Mouse (Mus musculus): Measurements from ENCODE around the gene Mettl15. TPM values are rescaled to one million over a fixed set of nuclear protein-coding genes. Genes with fewer than 3 reads are reported as not detected.

The Mettl15 gene
- total and polyA plus RNA-seq, 3 experiments: 3.1 to 5.3 TPM; not detected in 1

DNA sequence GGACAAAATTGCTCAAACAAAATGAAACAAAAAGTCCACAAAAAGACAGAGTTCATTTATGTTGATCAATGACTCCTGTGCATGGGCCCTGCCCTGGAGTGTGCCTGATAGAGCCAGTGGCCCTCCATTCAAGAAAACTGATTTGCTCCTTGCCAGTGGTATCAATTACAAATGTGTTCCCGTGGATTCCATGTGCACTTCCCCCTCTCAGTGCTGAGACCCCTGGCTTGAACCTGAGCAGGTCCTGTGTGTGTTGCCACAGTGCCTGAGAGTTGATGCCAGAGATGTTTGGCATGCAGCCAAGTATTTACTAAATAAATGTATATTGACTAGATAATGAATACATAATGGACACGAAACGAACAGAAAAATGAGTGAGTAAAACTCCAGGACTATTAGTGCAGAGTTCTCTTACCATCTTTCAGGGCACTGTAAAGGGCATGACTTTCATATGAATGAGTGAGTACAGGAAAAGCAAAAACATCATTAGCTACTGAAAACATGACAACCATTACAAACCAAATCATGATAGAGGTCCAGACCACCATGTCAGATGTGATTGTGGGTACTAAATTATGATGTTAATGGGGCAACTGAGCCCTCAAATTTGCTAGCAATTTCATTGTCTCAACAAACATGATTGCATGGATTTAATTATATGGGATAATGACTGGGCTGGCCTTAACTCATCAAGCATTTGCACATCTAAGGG is 174.6 kb downstream of the Mettl15 start:
- no peak for TF ChIP-seq UBTF (IDR thresholded peaks at IDR 0.05; ENCODE audit: borderline replicate concordance, insufficient read depth, low read depth, low read length)
- TF ChIP-seq RAD21 (IDR thresholded peaks at IDR 0.05; ENCODE audit: low read depth, low read length): no peak
- TF ChIP-seq TAL1 (IDR thresholded peaks at IDR 0.05; ENCODE audit: low read length): no peak
- TF ChIP-seq MXI1 (IDR thresholded peaks at IDR 0.05; ENCODE audit: low read depth, low read length): no peak
- TF ChIP-seq KAT2A (conservative IDR thresholded peaks at IDR 0.05; ENCODE audit: low read depth, low read length): no peak
- no peak for TF ChIP-seq ETS1 (IDR thresholded peaks at IDR 0.05; ENCODE audit: low read depth, low read length)
- TF ChIP-seq MYC (IDR thresholded peaks at IDR 0.05; ENCODE audit: low read depth, low read length): no peak
- TF ChIP-seq ZNF384 (IDR thresholded peaks at IDR 0.05; ENCODE audit: low read depth, low read length): no peak
- no peak for TF ChIP-seq USF2 (IDR thresholded peaks at IDR 0.05; ENCODE audit: borderline replicate concordance in 1 of 2, insufficient read depth in 1 of 2, low read depth in 1 of 2, low read length in 2 of 2)
- TF ChIP-seq MYB (IDR thresholded peaks at IDR 0.05; ENCODE audit: low read depth, low read length): no peak
- TF ChIP-seq GABPA (IDR thresholded peaks at IDR 0.05; ENCODE audit: low read depth, low read length): no peak
- TF ChIP-seq E2F4 (IDR thresholded peaks at IDR 0.05; ENCODE audit: borderline replicate concordance, low read depth, low read length): no peak
- TF ChIP-seq ZMIZ1 (IDR thresholded peaks at IDR 0.05; ENCODE audit: low read depth, low read length): no peak
- TF ChIP-seq MAZ (IDR thresholded peaks at IDR 0.05; ENCODE audit: low read depth, low read length): no peak
- TF ChIP-seq RCOR1 (IDR thresholded peaks at IDR 0.05; ENCODE audit: low read depth, low read length): no peak
- TF ChIP-seq MAX (IDR thresholded peaks at IDR 0.05; ENCODE audit: low read length): no peak
- no peaks in the 10 kb centered on the region for H3K79me2 ChIP-seq (ENCODE audit: control insufficient read depth, insufficient read depth, low read length, poor library complexity)
- no peaks in the 10 kb centered on the region for H3K4me1 ChIP-seq (ENCODE audit: control insufficient read depth in 1 of 2, insufficient read depth in 2 of 2, low read length in 2 of 2)
- no peak overlapping the region for H3K4me3 ChIP-seq (ENCODE audit: control insufficient read depth in 1 of 2, insufficient read depth in 1 of 2, low read depth in 2 of 2, low read length in 2 of 2)
- no peaks in the 10 kb centered on the region for H3K9me3 ChIP-seq (replicated peaks; ENCODE audit: insufficient read depth, low read length)
- DNase-seq (ENCODE audit: low read depth, low spot score): no peak
- H3K27ac ChIP-seq (ENCODE audit: control insufficient read depth, low read depth, low read length): no peak overlapping the region
- no peaks in the 10 kb centered on the region for H3K27me3 ChIP-seq (ENCODE audit: control insufficient read depth in 1 of 2, insufficient read depth in 2 of 2, low read length in 2 of 2)
- no peak overlapping the region for H3K9ac ChIP-seq (ENCODE audit: control insufficient read depth, low read depth, low read length, poor library complexity, severe bottlenecking)
- no peaks in the 10 kb centered on the region for H3K36me3 ChIP-seq (ENCODE audit: control insufficient read depth in 1 of 2, insufficient read depth in 2 of 2, low read length in 2 of 2)

- no peak for DNase-seq (ENCODE audit: low read depth, low spot score)
- no peaks in the 10 kb centered on the region for H3K79me2 ChIP-seq (ENCODE audit: control insufficient read depth, insufficient read depth, low read length, poor library complexity)
- H3K36me3 ChIP-seq (ENCODE audit: control insufficient read depth in 1 of 2, insufficient read depth in 2 of 2, low read length in 2 of 2): no peaks in the 10 kb centered on the region
- no peak overlapping the region for H3K27ac ChIP-seq (ENCODE audit: control insufficient read depth, low read depth, low read length)
- H3K4me3 ChIP-seq (ENCODE audit: control insufficient read depth in 1 of 2, insufficient read depth in 1 of 2, low read depth in 2 of 2, low read length in 2 of 2): no peak overlapping the region
- H3K4me1 ChIP-seq (ENCODE audit: control insufficient read depth in 1 of 2, insufficient read depth in 2 of 2, low read length in 2 of 2): no peaks in the 10 kb centered on the region
- H3K9ac ChIP-seq (ENCODE audit: control insufficient read depth, low read depth, low read length, poor library complexity, severe bottlenecking): no peak overlapping the region
- no peak for TF ChIP-seq CTCF (IDR thresholded peaks at IDR 0.05 in 2 of 3, conservative IDR thresholded peaks at IDR 0.05 in 1 of 3; ENCODE audit: control insufficient read depth in 1 of 3, insufficient read depth in 1 of 3, low read depth in 2 of 3, low read length in 3 of 3, poor library complexity in 1 of 3, severe bottlenecking in 1 of 3)
- TF ChIP-seq POLR2AphosphoS2 (IDR thresholded peaks at IDR 0.05; ENCODE audit: low read length): no peak
- no peak for TF ChIP-seq MYB (IDR thresholded peaks at IDR 0.05; ENCODE audit: low read depth, low read length)
- no peak for TF ChIP-seq MEF2A (IDR thresholded peaks at IDR 0.05; ENCODE audit: extremely low read depth, insufficient replicate concordance, low read depth, low read length, poor library complexity, severe bottlenecking)
- TF ChIP-seq TCF12 (IDR thresholded peaks at IDR 0.05; ENCODE audit: low read depth, low read length): no peak
- no peak for TF ChIP-seq TAL1 (IDR thresholded peaks at IDR 0.05; ENCODE audit: low read length)
- TF ChIP-seq CHD2 (IDR thresholded peaks at IDR 0.05; ENCODE audit: low read length): no peak
- no peak for TF ChIP-seq NELFE (IDR thresholded peaks at IDR 0.05; ENCODE audit: low read depth, low read length)
- TF ChIP-seq MYC (IDR thresholded peaks at IDR 0.05; ENCODE audit: low read depth, low read length): no peak
- TF ChIP-seq ZKSCAN1 (IDR thresholded peaks at IDR 0.05; ENCODE audit: low read depth, low read length): no peak
- TF ChIP-seq MAZ (IDR thresholded peaks at IDR 0.05; ENCODE audit: low read depth, low read length): no peak
- TF ChIP-seq GABPA (IDR thresholded peaks at IDR 0.05; ENCODE audit: low read depth, low read length): no peak
- TF ChIP-seq TBP (IDR thresholded peaks at IDR 0.05; ENCODE audit: low read depth, low read length): no peak
- no peak for TF ChIP-seq EP300 (IDR thresholded peaks at IDR 0.05; ENCODE audit: low read depth in 1 of 2, low read length in 2 of 2)
- TF ChIP-seq HCFC1 (IDR thresholded peaks at IDR 0.05; ENCODE audit: low read depth, low read length): no peak
- H3K27me3 ChIP-seq (ENCODE audit: control insufficient read depth in 1 of 2, insufficient read depth in 2 of 2, low read length in 2 of 2): no peaks in the 10 kb centered on the region
- no peaks in the 10 kb centered on the region for H3K9me3 ChIP-seq (replicated peaks; ENCODE audit: insufficient read depth, low read length)
Measured at GRCm38 (mm10) chr2:109049686-109050085, 230.9 kb downstream of the Mettl15 start.
